Mouse (Mus musculus): ENCODE results near the gene Grap.
A peak's percentile ranks its signal among the peaks of the same experiment; 100 is the strongest.

Gene Grap

DNA sequence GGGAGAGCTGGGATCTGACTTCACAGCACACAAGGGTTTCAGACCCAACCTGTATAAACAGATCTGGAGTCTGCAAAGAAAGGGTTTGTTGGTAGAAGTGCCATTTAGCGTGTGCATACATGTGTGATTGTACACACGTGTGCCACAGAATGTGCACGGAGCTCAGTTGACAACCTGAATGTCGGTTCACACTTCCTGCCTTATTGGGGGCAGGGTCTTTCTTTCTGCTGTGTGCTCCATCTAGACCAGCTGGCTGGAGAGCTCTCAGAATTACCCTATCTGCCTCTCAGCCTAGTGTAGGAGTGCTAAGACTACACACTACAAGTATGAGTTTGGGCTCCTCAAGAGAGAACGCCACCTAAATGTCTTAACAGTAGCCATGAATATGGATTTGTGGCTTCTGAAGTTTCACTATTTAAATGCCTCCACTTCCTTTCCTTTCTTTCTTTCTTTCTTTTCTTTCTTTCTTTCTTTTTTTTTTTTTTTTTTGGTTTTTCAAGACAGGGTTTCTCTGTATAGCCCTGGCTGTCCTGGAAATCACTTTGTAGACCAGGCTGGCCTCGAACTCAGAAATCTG lies 13.4 kb upstream of the Grap start:
- no peak for DNase-seq (ENCODE audit: low spot score)

DNA sequence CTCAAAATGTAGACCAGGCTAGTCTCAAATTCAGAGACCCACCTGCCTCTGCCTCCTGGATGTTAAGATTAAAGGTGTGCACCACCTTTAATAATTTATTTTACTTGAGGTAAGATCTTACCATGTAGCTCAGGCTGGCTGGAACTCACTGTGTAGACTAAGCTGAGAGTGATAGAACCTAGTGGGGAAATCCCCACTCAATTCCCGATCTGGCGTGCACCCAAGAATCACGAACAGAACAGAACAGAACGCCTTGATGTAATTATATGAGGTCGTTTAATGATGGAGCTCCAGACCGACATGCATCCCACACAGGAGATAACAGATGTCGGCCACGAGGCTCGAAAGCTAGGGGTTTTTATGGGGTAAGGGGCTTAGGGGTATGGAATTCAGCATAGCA lies 12.5 kb upstream of the Grap start:
- peak; percentile 53 for DNase-seq (ENCODE audit: low spot score)

DNA sequence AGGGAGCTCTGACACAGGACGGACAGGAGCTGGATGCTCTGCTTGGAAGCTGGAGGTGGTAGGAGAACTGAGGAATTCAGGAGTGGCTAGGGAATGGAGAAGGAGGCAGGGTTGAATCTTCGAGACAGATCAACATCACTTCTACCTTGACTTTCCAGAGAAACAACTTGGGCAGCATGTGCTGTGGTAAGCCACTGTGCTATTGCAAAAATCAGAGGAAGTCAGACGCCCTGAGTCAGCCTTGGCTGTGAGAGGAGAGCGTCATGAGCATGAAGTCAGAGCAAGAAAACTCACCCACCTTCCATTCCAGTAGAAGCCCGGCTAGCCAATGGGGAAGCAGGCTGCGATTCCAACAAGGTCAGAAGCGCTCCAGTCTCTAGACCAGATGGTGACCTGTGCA lies 11.0 kb upstream of the Grap start:
- DNase-seq (ENCODE audit: low spot score), result no peak

- DNase-seq (ENCODE audit: low spot score), result no peak
Measured at GRCm38 (mm10) chr11:61643184-61643961, 9.7 kb upstream of the Grap start.

DNA sequence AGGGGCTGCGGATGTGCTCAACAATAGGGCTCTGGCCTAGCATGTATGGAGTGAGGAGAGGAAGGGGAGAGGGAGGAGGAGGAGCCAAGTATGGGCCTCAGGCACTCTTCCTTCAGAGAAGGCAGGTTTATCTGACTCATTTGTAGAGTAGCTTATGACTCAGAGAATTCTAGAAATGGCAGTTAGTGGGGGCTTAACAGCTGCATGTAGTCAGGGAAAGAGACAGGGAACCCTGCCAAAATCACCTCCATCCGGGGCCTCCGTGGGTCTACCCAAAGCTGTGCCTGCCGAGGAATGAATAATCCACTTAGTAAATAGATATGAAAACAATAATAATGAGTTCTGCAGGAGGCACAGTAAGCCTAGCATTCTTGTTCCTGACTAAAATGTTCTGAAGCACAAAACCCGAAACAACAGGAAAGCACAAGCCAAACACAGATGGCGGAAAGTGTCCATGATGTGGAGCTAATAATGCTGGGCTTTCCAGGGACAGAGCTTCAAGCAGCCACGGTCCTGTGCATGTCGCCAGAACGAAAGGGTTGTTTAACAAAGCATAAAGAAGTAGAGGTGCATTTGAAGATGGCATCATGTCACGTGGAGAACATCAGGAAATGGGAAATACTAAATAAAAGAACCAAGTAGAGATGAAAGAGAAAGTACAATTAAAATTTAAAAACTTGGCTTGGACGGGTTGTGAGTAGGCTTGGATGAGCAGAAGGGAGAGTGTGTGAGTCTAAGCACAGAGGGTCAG lies 8.3 kb upstream of the Grap start:
- peak; percentile 19 for DNase-seq (ENCODE audit: low spot score)

GRCm38 (mm10) chr11:61645357-61645857 lies 7.7 kb upstream of the Grap start:
- DNase-seq (ENCODE audit: low spot score), result no peak

GRCm38 (mm10) chr11:61646499-61647039 lies 6.5 kb upstream of the Grap start:
- DNase-seq (ENCODE audit: low spot score), result no peak

GRCm38 (mm10) chr11:61647110-61647910 lies 5.8 kb upstream of the Grap start:
- no peak for DNase-seq (ENCODE audit: low spot score)

- DNase-seq (ENCODE audit: low spot score), result peak; percentile 26
Measured at GRCm38 (mm10) chr11:61647956-61648748, 4.9 kb upstream of the Grap start.

DNA sequence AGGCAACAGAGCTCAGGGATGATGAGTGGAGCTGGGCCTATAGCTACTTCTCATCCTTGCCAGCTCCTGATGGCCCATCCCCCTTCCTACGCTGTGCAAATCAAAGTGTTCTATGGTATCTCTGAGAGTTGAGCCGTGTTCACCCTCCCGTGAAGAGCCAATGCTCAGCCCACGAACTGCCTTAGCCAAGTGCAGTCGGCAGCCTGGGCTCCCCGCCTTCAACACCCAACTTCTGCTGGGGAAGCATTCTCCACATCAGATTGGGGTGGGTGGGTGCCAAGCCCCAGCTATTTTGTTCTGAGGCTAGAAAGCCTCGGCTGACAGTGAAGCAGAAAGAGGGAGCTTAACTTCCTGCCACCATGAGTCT lies 4.3 kb upstream of the Grap start:
- DNase-seq (ENCODE audit: low spot score), result no peak

GRCm38 (mm10) chr11:61649163-61649580 lies 3.9 kb upstream of the Grap start:
- no peak for DNase-seq (ENCODE audit: low spot score)

GRCm38 (mm10) chr11:61649626-61650025 lies 3.4 kb upstream of the Grap start:
- DNase-seq (ENCODE audit: low spot score), result no peak

DNA sequence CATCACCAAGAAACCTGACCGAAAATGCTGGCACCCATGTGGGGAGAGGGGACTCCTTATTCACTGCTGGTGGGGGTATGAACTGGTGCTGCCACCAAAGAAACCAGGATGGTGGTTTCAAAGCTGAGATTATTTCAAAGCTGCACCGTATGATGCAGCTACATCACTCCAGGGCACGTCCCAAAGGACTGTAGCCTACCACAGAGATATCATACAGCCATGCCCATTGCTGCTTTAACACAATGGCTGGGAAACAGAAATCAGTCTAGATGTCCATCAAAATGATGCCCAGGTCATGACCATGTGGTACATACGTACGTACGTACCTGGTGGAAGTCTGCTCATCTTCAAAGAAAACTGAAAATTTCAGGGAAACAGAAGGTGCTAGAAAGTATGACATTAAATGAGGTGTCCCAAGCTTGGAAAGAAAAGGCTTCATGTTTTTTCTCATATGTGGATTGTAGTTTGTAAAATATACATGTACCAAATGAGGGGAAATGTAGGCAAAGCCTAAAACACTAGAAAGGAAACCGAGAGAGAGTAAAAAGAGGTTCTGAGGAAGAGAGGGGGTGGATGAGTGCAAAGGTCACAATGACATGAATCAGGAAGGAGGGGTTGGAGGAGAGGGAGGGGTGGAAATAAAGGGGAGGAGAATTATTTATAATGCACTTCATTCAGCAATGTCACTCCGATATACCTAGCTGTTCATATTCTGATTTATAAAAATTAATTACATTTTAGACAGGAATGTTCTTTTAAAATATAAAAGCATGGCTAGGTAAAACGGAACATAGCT lies 2.4 kb upstream of the Grap start:
- no peak for DNase-seq (ENCODE audit: low spot score)

DNA sequence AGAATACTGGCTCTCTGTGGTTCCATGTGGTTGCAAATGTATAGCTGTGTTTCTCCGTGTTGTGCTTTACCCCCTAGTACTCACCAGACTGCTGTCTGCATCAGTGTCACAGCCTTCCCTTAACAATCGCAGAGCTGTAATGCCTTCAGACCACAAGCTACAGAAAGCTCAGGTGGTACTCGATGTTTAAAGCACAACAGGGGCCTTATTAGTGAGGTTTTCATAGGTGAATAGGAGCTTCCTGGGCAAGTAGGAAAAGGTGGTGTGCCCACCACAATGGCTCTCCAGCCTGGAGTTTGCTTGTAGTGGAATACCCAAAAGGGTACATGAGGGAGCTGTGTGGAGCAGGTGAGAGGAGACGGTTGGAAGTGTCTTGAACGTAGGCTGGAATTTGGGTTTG lies 849 bp upstream of the Grap start:
- DNase-seq (ENCODE audit: low spot score), result no peak

DNA sequence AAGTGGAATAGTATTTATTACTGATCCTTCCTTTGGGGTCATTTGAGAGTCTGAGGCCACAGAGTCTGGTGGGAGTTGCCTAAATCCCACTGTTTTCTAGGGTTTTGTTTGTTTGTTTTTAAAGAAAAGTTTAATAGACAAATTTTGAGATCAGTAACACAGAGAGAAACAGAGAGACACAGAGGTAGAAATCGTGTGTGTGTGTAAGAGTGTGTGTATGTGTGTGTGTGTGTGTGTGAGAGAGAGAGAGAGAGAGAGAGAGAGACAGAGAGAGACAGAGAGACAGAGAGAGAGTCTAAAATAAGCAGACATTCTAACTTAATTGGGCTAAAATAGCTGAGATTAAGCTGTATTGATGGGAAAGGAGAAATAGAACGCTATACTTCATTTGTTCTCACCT lies 503 bp downstream of the Grap start:
- no peak for DNase-seq (ENCODE audit: low spot score)

GRCm38 (mm10) chr11:61654786-61655311 lies 1.8 kb downstream of the Grap start:
- no peak for DNase-seq (ENCODE audit: low spot score)

DNA sequence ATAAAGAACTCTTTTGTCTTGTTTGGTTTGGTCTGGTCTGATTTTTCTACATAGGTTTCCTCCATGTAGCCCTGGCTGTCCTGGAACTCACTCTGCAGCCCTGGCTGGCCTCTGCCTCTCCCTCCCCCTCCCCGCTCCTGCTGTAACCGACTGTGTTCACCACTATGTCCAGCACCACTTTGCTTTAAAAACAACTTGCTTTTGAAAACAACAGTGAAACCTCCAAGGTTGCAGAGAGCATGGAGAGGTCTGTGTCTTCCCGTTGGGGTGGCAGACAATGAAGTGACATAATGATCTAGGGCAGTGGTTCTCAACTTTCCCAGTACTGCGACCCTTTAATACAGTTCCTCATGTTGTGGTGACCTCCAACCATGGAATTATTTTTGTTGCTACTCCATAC lies 2.6 kb downstream of the Grap start:
- no peak for DNase-seq (ENCODE audit: low spot score)

DNA sequence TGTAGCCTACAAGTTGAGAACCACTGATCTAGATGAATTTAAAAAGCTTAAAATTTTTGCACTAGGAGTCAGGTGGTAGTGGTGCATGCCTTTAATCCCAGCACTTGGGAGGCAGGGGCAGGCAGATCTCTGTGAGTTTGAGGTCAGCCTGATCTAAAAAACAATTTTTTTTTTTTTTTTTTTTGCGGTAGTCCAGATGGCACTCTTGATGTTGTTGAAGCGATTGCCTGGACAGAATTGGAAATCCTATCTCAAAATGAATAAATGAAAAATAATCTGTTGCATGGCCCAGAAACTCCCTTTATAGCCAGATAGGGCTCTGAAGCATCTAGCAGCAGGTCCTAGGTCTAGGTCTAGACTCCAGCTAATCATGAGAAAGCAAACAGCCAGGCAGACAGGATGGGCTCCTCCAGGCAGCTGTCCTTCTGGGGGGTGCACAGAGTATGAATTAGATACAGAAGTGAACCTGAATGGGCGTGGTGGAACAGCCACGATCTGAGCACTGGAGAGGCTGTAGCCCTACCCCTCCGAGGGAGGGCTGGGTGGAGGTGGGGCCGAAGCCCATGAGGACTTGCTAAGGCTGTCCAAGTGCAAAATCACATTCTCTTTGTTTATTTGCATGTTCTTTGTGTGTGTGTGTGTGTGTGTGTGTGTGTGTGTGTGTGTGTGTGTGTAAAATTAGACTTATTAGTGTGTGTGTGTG lies 3.2 kb downstream of the Grap start:
- no peak for DNase-seq (ENCODE audit: low spot score)

DNA sequence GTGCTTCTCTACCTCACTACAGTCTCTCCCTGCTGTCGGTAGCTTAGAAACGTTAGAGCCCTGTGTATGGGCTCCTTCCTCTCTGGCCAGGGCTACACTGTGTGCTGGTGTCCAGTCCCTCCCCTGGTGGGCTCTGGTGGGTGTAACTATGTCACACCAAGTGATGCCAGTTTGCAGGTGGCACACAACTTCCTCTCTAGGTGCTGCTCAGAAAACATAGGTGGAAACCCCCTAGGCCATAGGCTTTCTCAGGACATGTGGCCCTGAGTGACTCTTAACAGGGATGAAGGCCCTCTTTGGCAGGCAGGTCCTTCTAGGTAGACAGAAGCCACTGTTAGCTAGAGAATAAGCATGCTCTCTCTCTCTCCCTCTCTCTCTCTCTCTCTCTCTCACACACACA lies 4.4 kb downstream of the Grap start:
- no peak for DNase-seq (ENCODE audit: low spot score)

Data from MN1 (cell line).